Mouse (Mus musculus): ENCODE measurements at regions not wholly inside any gene's neighbourhood (a gene's known extent, or its start where the extent isn't known, plus 50 kb on each side); places are given as distances from the start of the nearest gene placed in this dataset.

GRCm38 (mm10) chr2:116583989-116584388 lies 294.5 kb upstream of the Tmco5 start:
- TF ChIP-seq CTCF (IDR thresholded peaks at IDR 0.05; ENCODE audit: insufficient read depth, low read depth, low read length) = no peak
- no peak for TF ChIP-seq POLR2A (IDR thresholded peaks at IDR 0.05; ENCODE audit: insufficient read depth, low read depth, low read length)
